Mouse (Mus musculus): ENCODE results near the gene Lclat1. TPM values are rescaled to one million over a fixed set of nuclear protein-coding genes. Genes with fewer than 3 reads are reported as not detected.
"Not testable (repeated sequence)": the region's sequence is repeated elsewhere in the genome, so short reads cannot be mapped to it uniquely, and the experiment has no call there.

The Lclat1 gene
- total RNA-seq, 2 experiments from 2014 or later: 8.8 to 25.8 TPM

DNA sequence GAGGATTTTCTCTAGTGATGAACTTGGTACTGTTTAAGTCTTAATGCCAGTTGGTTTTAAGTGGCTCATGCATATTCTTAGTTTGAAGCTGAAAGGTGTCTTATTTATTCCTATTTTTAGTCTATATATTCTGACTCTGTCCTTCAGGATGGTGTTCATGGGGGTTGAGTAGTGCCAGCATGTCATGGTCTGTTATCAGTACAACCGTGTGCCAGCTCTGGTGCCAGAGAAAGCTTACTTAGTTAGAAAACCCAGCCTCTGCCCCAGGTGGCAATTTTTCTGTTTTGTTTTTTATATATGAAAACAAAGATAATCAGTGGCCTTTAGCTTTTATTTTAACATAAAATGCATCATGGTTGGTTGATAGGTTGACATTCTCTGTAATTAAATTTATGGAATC, 126.2 kb downstream of the Lclat1 start:
- peak; percentile 47; the same call in 1 of the 2 replicates for ATAC-seq (replicated peaks; ENCODE audit: poor library complexity)

GRCm38 (mm10) chr17:73237178-73237853, 129.5 kb downstream of the Lclat1 start:
- ATAC-seq (replicated peaks; ENCODE audit: poor library complexity): no peak

DNA sequence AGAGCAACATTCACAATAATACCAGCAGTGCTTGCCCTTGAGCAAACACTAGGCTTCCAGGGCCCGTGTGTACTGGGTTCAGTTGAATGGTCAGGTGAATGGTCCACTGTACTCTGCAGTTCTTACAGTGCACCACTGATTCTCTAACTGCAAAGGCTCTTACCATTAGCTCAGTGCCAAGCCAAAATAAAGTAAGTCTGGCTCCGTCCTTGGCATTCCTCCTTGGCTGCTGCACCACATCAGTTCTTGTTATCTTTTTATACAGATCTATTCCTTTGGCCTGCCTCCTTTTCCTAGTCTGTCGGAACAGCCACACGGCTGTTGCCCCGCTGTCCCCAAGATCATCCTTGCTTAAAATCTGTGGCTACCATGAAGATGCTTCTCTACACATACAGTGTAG, 130.7 kb downstream of the Lclat1 start:
- no peak for ATAC-seq (replicated peaks; ENCODE audit: poor library complexity)

DNA sequence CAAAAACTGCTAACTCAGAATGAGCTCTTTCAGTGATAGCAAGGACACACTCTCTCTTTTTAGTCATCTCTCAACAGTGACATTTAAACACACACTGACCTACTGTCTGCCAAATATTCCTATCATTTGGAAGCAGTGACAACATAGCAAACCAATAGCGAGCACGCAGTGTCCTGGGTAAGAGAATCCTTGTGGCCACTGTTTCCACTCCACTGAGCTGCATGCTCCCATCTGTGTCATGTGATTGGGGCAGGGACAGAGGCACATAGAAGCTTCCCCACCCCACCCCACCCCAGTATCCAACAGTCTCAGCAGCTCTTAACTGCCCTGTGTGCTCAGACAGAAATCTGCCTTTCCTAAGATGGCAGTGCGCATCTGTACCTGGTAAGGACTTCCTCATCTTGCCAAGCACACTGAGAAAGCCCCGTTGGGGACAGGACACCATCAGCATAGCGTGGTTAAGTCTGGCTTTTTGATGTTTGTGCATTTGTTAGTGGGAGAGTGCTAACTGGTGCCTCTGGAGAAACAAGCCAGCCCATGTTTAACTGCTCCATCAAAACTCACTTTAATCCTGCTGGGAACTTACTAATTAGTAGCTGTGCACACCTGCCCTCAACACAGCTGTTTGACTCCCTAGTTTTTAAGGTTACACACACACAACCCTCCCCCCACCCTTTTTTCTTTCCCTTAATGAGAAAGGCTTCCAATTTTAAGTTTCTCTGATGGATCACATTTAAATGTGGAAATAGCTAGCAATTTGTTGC, 133.5 kb downstream of the Lclat1 start:
- ATAC-seq (replicated peaks; ENCODE audit: poor library complexity): no peak

- ATAC-seq (replicated peaks; ENCODE audit: poor library complexity): no peak
Observed at GRCm38 (mm10) chr17:73243676-73244075, 135.9 kb downstream of the Lclat1 start.

DNA sequence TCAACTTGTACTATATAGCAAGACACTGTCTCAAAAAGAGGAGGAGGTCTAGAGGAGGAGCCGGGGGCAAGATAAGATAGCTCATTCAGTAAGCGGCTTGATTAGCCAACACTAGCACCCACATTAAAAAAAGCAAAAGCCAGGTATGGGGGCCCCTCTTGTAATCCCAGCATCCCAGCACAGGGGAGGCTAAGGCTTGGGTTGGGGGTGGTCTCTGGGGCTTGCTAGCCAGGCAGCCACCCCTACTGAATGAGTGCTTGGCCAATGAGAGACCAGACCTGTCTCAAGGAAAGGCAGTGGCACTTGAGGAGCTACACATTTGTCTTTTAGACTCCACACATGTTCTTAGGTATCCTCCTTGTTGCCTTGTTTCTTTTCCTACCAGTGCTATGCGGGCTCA, 136.8 kb downstream of the Lclat1 start:
- no peak for ATAC-seq (replicated peaks; ENCODE audit: poor library complexity)

DNA sequence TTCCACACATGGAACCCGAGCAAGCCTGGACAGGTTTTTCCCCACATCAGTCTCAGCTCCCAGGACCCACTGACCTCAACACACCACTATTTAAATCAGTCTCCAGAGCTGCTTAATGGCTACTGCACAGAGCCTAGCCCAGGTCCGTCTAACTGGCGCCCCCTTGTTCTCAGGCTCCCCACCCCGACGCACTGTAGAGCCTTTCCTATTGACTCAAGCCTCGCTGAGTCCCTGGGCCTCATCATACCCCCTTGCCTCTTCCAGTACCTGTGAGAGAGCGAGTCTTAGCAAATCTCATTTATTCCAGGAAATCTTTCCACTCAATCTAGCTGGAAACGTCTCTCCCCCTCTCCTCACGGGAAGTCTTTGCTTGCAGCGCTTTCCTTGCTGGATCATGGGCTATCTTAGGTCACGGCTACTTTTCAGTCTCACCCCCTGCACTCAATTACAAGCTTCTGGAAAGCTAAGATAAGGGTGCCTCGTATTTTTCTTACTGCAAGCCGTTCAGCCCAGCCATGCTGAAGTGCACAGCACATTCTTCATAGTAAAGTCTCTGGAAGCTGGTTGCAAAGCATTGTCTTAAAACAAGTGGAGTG, 137.4 kb downstream of the Lclat1 start:
- peak; percentile 72 for ATAC-seq (replicated peaks; ENCODE audit: poor library complexity)

GRCm38 (mm10) chr17:73246036-73246435, 138.3 kb downstream of the Lclat1 start:
- no peak for ATAC-seq (replicated peaks; ENCODE audit: poor library complexity)

GRCm38 (mm10) chr17:73246926-73247325, 139.1 kb downstream of the Lclat1 start:
- ATAC-seq (replicated peaks; ENCODE audit: poor library complexity): no peak

- no peak for ATAC-seq (replicated peaks; ENCODE audit: poor library complexity)
Observed at GRCm38 (mm10) chr17:73247758-73248157, 140.0 kb downstream of the Lclat1 start.

GRCm38 (mm10) chr17:73250488-73251141, 142.8 kb downstream of the Lclat1 start:
- ATAC-seq (replicated peaks; ENCODE audit: poor library complexity): peak; percentile 37; the same call in 1 of the 2 replicates

DNA sequence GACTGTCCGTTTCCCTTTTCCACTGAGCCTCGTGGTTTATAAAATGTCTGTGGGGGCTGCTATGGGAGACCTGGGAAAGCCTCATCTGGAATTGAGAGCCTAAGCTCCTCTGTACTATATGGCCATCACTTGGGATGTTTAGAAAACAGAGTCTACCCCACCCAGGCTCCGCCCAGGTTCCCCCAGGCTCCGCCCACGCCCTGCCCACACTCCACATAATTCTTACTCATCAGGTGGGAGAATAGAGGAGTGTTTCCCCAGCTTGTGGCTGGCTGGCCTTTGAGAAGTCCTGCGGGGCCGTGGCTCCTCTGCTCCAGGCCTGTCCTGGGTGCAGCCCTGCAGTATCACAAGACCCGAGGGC, 143.3 kb downstream of the Lclat1 start:
- peak; percentile 73 for ATAC-seq (replicated peaks; ENCODE audit: poor library complexity)

GRCm38 (mm10) chr17:73251812-73252608, 144.2 kb downstream of the Lclat1 start:
- ATAC-seq (replicated peaks; ENCODE audit: poor library complexity): no peak

DNA sequence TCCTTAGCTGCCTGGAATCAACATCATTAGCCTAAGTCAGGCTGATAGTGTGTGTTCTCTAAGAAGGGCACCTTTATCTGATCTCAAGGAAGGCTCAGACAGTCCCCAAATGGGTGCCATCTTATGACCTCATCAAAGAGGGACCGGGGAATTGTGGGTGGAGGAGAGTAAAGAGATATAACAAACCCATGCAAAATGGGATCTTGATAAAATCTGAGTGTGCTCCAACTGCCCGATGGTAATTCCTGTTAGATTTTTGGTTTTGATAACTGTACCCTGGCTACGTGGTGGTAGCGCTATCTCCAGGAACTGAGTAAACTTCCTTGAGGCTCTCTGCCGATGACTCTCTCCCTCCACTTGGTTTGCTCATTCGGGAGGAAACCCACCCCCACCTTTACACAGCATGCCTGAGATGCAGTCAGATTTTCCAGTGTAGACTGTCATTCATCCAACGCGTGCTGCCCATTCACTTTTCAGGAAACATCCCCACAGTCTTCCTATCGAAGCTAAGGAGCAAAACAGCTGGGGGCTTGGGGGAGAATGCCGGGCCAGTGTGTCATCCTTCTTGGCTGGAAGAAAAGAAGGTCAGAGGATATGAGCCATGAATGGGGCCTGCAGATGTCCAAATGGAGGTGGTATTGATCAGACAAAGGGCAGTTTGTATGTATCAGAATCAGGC, 145.6 kb downstream of the Lclat1 start:
- ATAC-seq (replicated peaks; ENCODE audit: poor library complexity): no peak

GRCm38 (mm10) chr17:73255801-73256200, 148.0 kb downstream of the Lclat1 start:
- no peak for ATAC-seq (replicated peaks; ENCODE audit: poor library complexity)

DNA sequence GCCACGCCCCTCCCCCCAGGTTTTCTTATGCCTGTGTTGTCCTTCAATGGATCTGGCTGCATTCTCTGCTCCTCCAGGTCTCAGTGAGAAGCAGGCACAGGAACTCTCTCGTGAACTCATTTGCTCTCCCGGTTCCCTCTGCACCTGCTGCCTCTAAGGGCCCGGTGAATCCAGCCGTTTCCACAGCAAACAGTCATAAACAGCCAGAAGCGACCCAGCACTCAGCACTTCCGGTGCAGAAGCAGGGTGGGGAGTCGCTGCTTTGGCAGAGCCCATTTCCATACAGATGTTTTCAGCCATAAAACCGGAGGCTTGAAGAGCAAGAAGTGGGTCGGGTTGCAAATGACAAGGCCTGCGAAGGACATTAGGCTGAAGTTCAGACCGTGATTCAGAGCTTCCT, 150.8 kb downstream of the Lclat1 start:
- ATAC-seq (replicated peaks; ENCODE audit: poor library complexity): peak; percentile 35

GRCm38 (mm10) chr17:73259258-73259657, 151.5 kb downstream of the Lclat1 start:
- not testable (repeated sequence) for ATAC-seq (replicated peaks; ENCODE audit: poor library complexity)

DNA sequence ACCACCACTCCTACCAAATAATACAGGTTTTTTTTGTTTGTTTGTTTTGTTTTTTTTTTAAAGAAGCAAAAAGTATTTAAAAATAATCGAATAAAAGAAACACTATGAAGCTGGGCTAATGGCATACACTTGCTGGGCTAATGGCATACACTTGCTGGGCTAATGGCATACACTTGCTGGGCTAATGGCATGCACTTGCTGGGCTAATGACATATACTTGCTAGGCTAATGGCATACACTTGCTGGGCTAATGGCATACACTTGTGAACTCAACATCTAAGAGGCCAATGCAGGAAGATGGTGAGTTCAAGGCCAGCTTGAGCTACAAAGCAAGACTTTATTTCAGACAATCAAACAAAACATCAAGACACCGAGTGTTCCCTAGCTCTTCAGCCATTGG, 154.8 kb downstream of the Lclat1 start:
- 0 out of 2 replicates have a peak, but pooled peaks have one; percentile 18 for ATAC-seq (replicated peaks; ENCODE audit: poor library complexity)

DNA sequence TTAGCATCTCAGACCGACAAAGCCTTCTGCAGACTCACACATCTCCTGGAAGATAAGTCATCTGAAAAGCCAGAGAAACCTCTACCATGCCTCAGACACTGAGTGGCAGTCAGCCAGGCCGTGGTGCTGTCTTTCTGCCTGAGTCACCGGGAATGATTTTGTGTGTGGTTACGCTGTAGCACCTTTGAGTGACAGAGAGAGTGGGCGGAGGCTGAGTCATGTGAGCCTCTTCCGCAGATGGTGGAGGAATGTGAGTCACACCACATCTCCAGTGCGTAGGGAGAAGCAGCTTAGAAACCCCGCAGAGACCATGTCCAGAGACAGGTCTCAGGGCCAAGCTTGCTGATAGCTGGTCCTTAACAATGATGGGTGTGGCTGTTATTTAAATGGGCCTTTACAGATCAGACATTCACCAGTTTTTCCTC, 155.3 kb downstream of the Lclat1 start:
- peak; percentile 94 for ATAC-seq (replicated peaks; ENCODE audit: poor library complexity)

Data from megakaryocyte progenitor cell, adult 5-6 weeks (primary cell).